Mouse (Mus musculus) ES-Bruce4 (cell line): ENCODE results near the gene Mboat7. TPM values are rescaled to one million over a fixed set of nuclear protein-coding genes. Genes with fewer than 3 reads are reported as not detected.
A peak's percentile ranks its signal among the peaks of the same experiment; 100 is the strongest.
"Not testable (repeated sequence)": the region's sequence is repeated elsewhere in the genome, so short reads cannot be mapped to it uniquely, and the experiment has no call there.

Source experiments
- H3K27ac ChIP-seq: 2 replicates; pipeline ENCODE4 v1.5.1; 2012; ENCODE audit warnings: low read length, inconsistent platforms; ENCODE audit not compliant: insufficient read depth
- H3K27me3 ChIP-seq: 2 replicates; pipeline ENCODE4 v1.6.1; 2012; ENCODE audit warnings: mild to moderate bottlenecking, low read length, inconsistent platforms; ENCODE audit not compliant: control insufficient read depth, poor library complexity, insufficient read depth, severe bottlenecking
- H3K36me3 ChIP-seq: 2 replicates; pipeline ENCODE4 v1.6.1; 2012; ENCODE audit warnings: inconsistent platforms, mild to moderate bottlenecking, low read length, moderate library complexity; ENCODE audit not compliant: control insufficient read depth, poor library complexity, insufficient read depth, severe bottlenecking
- H3K4me1 ChIP-seq: one replicate; pipeline ENCODE4 v1.8.1; 2011; ENCODE audit warnings: low read length; ENCODE audit not compliant: control insufficient read depth, insufficient read depth
- H3K4me3 ChIP-seq: 2 replicates; pipeline ENCODE4 v1.5.1; 2011; ENCODE audit warnings: low read depth, mild to moderate bottlenecking, low read length
- H3K9ac ChIP-seq: 2 replicates; pipeline ENCODE4 v1.6.1; 2012; ENCODE audit warnings: low read depth, mild to moderate bottlenecking, inconsistent platforms; ENCODE audit not compliant: poor library complexity, severe bottlenecking
- H3K9me3 ChIP-seq: replicated peaks from 2 replicates; pipeline ENCODE4 v1.6.1; 2012; ENCODE audit warnings: mild to moderate bottlenecking, low read length, inconsistent platforms; ENCODE audit not compliant: control insufficient read depth, poor library complexity, insufficient read depth, severe bottlenecking
- CTCF ChIP-seq: IDR thresholded peaks from one replicate; pipeline ENCODE4 v1.8.1; 2011; ENCODE audit warnings: low read depth, low read length
- EP300 ChIP-seq: IDR thresholded peaks from 2 replicates; pipeline ENCODE4 v1.6.1; 2011; ENCODE audit warnings: low read depth, low read length; ENCODE audit not compliant: insufficient read depth
- POLR2A ChIP-seq: IDR thresholded peaks from one replicate; pipeline ENCODE4 v1.8.1; 2011; ENCODE audit warnings: low read length; ENCODE audit not compliant: insufficient read depth
- polyA plus RNA-seq: library from polyadenylated mRNA; stranded (reverse); fragments of >200 nt; gene quantifications from 2 replicates; pipeline ENCODE4 v1.2.4, GENCODE M21; 2011; ENCODE audit warnings: low read depth; ENCODE audit not compliant: missing spikeins, insufficient read depth, insufficient read length

Gene Mboat7
- polyA plus RNA-seq, 1 experiment: 44.6 TPM

- H3K9me3 ChIP-seq: no peaks in the 10 kb centered on the region
- H3K27ac ChIP-seq: no peak overlapping the region
- H3K4me1 ChIP-seq: no peaks in the 10 kb centered on the region
- H3K27me3 ChIP-seq: no peaks in the 10 kb centered on the region
- no peak overlapping the region for H3K4me3 ChIP-seq
- H3K36me3 ChIP-seq: peaks cover 41% of the 10 kb centered on the region
- H3K9ac ChIP-seq: no peak overlapping the region
- TF ChIP-seq EP300 (no peak), CTCF (no peak), POLR2A (no peak)
Measured at GRCm38 (mm10) chr7:3709000-3709399, 15.7 kb upstream of the Mboat7 start.

- not testable (repeated sequence) for H3K4me1 ChIP-seq, H3K9ac ChIP-seq, H3K27me3 ChIP-seq
Measured at GRCm38 (mm10) chr7:3708447-3708980, 15.2 kb upstream of the Mboat7 start.

GRCm38 (mm10) chr7:3707568-3708413 lies 14.5 kb upstream of the Mboat7 start:
- Histone ChIP-seq H3K27me3 (no peaks in the 10 kb centered on the region), H3K4me1 (no peaks in the 10 kb centered on the region), H3K4me3 (no peak overlapping the region), H3K9ac (peak overlapping the region; percentile 31; the same call in 1 of the 2 replicates), H3K9me3 (no peaks in the 10 kb centered on the region), H3K27ac (peak overlapping the region; percentile 35; the same call in 1 of the 2 replicates), H3K36me3 (peaks cover 41% of the 10 kb centered on the region)
- no peak for TF ChIP-seq EP300

More at GRCm38 (mm10) chr7:3708447-3708980, 15.2 kb upstream of the Mboat7 start:
- H3K4me3 ChIP-seq, H3K9me3 ChIP-seq, H3K27ac ChIP-seq: not testable (repeated sequence)
- H3K36me3 ChIP-seq: peaks cover 41% of the 10 kb centered on the region

- no peak overlapping the region; the same call in 1 of the 2 replicates for H3K4me3 ChIP-seq
- no peaks in the 10 kb centered on the region for H3K4me1 ChIP-seq
- H3K9ac ChIP-seq: peak overlapping the region; percentile 92
- H3K9me3 ChIP-seq: no peaks in the 10 kb centered on the region
- peaks cover 41% of the 10 kb centered on the region for H3K36me3 ChIP-seq
- no peak for TF ChIP-seq CTCF
- no peak for TF ChIP-seq EP300
- TF ChIP-seq POLR2A: no peak
- peak overlapping the region; percentile 77 for H3K27ac ChIP-seq
- H3K27me3 ChIP-seq: no peaks in the 10 kb centered on the region
Measured at GRCm38 (mm10) chr7:3707027-3707426, 13.7 kb upstream of the Mboat7 start.

- H3K27me3 ChIP-seq: no peaks in the 10 kb centered on the region
- H3K4me1 ChIP-seq: no peaks in the 10 kb centered on the region
- peak overlapping the region; percentile 84 for H3K27ac ChIP-seq
- H3K4me3 ChIP-seq: peak overlapping the region; percentile 88
- H3K36me3 ChIP-seq: peaks cover 41% of the 10 kb centered on the region
- no peak for TF ChIP-seq CTCF
- TF ChIP-seq EP300: no peak
- TF ChIP-seq POLR2A: no peak
- H3K9ac ChIP-seq: peak overlapping the region; percentile 92
- no peaks in the 10 kb centered on the region for H3K9me3 ChIP-seq
Measured at GRCm38 (mm10) chr7:3706343-3706934, 13.1 kb upstream of the Mboat7 start.

- peak overlapping the region; percentile 88 for H3K4me3 ChIP-seq
- no peaks in the 10 kb centered on the region for H3K4me1 ChIP-seq
- no peaks in the 10 kb centered on the region for H3K27me3 ChIP-seq
- H3K9ac ChIP-seq: peak overlapping the region; percentile 92
- H3K9me3 ChIP-seq: no peaks in the 10 kb centered on the region
- peaks cover 44% of the 10 kb centered on the region for H3K36me3 ChIP-seq
- no peak for TF ChIP-seq CTCF
- no peak for TF ChIP-seq EP300
- no peak for TF ChIP-seq POLR2A
- H3K27ac ChIP-seq: peak overlapping the region; percentile 84
Measured at GRCm38 (mm10) chr7:3705911-3706310, 12.6 kb upstream of the Mboat7 start.

GRCm38 (mm10) chr7:3705461-3705860 lies 12.1 kb upstream of the Mboat7 start:
- H3K9me3 ChIP-seq, H3K27me3 ChIP-seq, H3K4me1 ChIP-seq: not testable (repeated sequence)
- H3K27ac ChIP-seq: peak overlapping the region; percentile 84
- peaks cover 45% of the 10 kb centered on the region for H3K36me3 ChIP-seq
- peak overlapping the region; percentile 92 for H3K9ac ChIP-seq
- peak overlapping the region; percentile 88 for H3K4me3 ChIP-seq
